Mouse (Mus musculus) MEL (cell line): ENCODE results near the gene Tnfrsf13b. TPM values are rescaled to one million over a fixed set of nuclear protein-coding genes. Genes with fewer than 3 reads are reported as not detected.

ENCODE experiments used
- DNase-seq: peaks from one replicate; pipeline ENCODE4 v3.0.0; 2011; ENCODE audit warnings: low read depth, low spot score
- H3K27ac ChIP-seq: 2 replicates; pipeline ENCODE4 v1.5.1; 2012; ENCODE audit warnings: low read depth, mild to moderate bottlenecking, control low read depth, low read length, moderate library complexity; ENCODE audit not compliant: control insufficient read depth
- H3K27me3 ChIP-seq, 2 experiments: fragments of 150-350 bp in 1 of 2; sonication (generic) in 1 of 2; 2 replicates each; pipeline ENCODE4 v1.6.1; 2012; ENCODE audit warnings: low read length in 2 of 2, mild to moderate bottlenecking in 2 of 2, improper control_type of control experiment in 1 of 2, moderate library complexity in 1 of 2; ENCODE audit not compliant: insufficient read depth in 2 of 2, control insufficient read depth in 1 of 2
- H3K36me3 ChIP-seq, 2 experiments: 2 replicates each; pipeline ENCODE4 v1.6.1; 2012 to 2014; ENCODE audit warnings: low read length in 2 of 2, improper control_type of control experiment in 1 of 2, inconsistent platforms in 1 of 2, mild to moderate bottlenecking in 1 of 2; ENCODE audit not compliant: insufficient read depth in 2 of 2, control insufficient read depth in 1 of 2
- H3K4me1 ChIP-seq, 2 experiments: fragments of 150-350 bp in 1 of 2; sonication (generic) in 1 of 2; 2 replicates each; pipeline ENCODE4 v1.6.1; 2012; ENCODE audit warnings: low read length in 2 of 2, improper control_type of control experiment in 1 of 2, mild to moderate bottlenecking in 1 of 2; ENCODE audit not compliant: insufficient read depth in 2 of 2, control insufficient read depth in 1 of 2
- H3K4me3 ChIP-seq, 2 experiments: fragments of 150-350 bp in 1 of 2; sonication (generic) in 1 of 2; 2 replicates each; pipeline ENCODE4 v1.5.1; 2012; ENCODE audit warnings: low read depth in 2 of 2, low read length in 2 of 2, mild to moderate bottlenecking in 2 of 2, moderate library complexity in 2 of 2, control low read depth in 1 of 2, improper control_type of control experiment in 1 of 2; ENCODE audit not compliant: control insufficient read depth in 1 of 2, insufficient read depth in 1 of 2
- H3K79me2 ChIP-seq: 2 replicates; pipeline ENCODE4 v1.6.1; 2012; ENCODE audit warnings: mild to moderate bottlenecking, low read length, moderate library complexity; ENCODE audit not compliant: control insufficient read depth, poor library complexity, insufficient read depth
- H3K9ac ChIP-seq: 2 replicates; pipeline ENCODE4 v1.6.1; 2012; ENCODE audit warnings: low read depth, mild to moderate bottlenecking, control low read depth, low read length, moderate library complexity; ENCODE audit not compliant: control insufficient read depth, poor library complexity, severe bottlenecking
- H3K9me3 ChIP-seq: fragments of 150-350 bp; sonication (generic); replicated peaks from 2 replicates; pipeline ENCODE4 v1.6.1; 2012; ENCODE audit warnings: mild to moderate bottlenecking, low read length, improper control_type of control experiment, moderate library complexity; ENCODE audit not compliant: insufficient read depth
- BHLHE40 ChIP-seq: IDR thresholded peaks from 2 replicates; pipeline ENCODE4 v1.6.1; 2012; ENCODE audit warnings: low read depth, mild to moderate bottlenecking, inconsistent platforms, low read length, improper control_type of control experiment, borderline replicate concordance
- CHD1 ChIP-seq: IDR thresholded peaks from 2 replicates; pipeline ENCODE4 v1.6.1; 2012; ENCODE audit warnings: low read depth, mild to moderate bottlenecking, inconsistent platforms, low read length, improper control_type of control experiment
- CHD2 ChIP-seq: IDR thresholded peaks from 2 replicates; pipeline ENCODE4 v1.6.1; 2011; ENCODE audit warnings: low read length, improper control_type of control experiment
- CTCF ChIP-seq, 3 experiments: IDR thresholded peaks in 2 of 3; conservative IDR thresholded peaks in 1 of 3; 2 replicates each; pipeline ENCODE4 v1.5.1; 2011 to 2012; ENCODE audit warnings: low read length in 3 of 3, low read depth in 2 of 3, mild to moderate bottlenecking in 2 of 3, improper control_type of control experiment in 1 of 3, inconsistent platforms in 1 of 3, mixed read lengths in 1 of 3, moderate library complexity in 1 of 3; ENCODE audit not compliant: control insufficient read depth in 1 of 3, insufficient read depth in 1 of 3, poor library complexity in 1 of 3, severe bottlenecking in 1 of 3
- ELF1 ChIP-seq: IDR thresholded peaks from 2 replicates; pipeline ENCODE4 v1.6.1; 2014; ENCODE audit warnings: low read depth, mild to moderate bottlenecking, inconsistent platforms, low read length, improper control_type of control experiment, moderate library complexity
- ETS1 ChIP-seq: IDR thresholded peaks from 2 replicates; pipeline ENCODE4 v1.6.1; 2012; ENCODE audit warnings: low read depth, mild to moderate bottlenecking, inconsistent platforms, low read length, improper control_type of control experiment, moderate library complexity
- GABPA ChIP-seq: IDR thresholded peaks from 2 replicates; pipeline ENCODE4 v1.6.1; 2012; ENCODE audit warnings: low read depth, mild to moderate bottlenecking, inconsistent platforms, low read length, improper control_type of control experiment, moderate library complexity
- GATA1 ChIP-seq: IDR thresholded peaks from 2 replicates; pipeline ENCODE4 v1.6.1; 2011; ENCODE audit warnings: low read depth, low read length, improper control_type of control experiment
- HCFC1 ChIP-seq: IDR thresholded peaks from 2 replicates; pipeline ENCODE4 v1.6.1; 2012; ENCODE audit warnings: low read depth, mild to moderate bottlenecking, inconsistent platforms, low read length, improper control_type of control experiment, moderate library complexity
- JUND ChIP-seq: IDR thresholded peaks from 2 replicates; pipeline ENCODE4 v1.6.1; 2011; ENCODE audit warnings: low read depth, mild to moderate bottlenecking, improper control_type of control experiment, low read length
- KAT2A ChIP-seq: conservative IDR thresholded peaks from 2 replicates; pipeline ENCODE4 v1.6.1; 2012; ENCODE audit warnings: low read depth, low read length, improper control_type of control experiment, inconsistent platforms
- MEF2A ChIP-seq: IDR thresholded peaks from 2 replicates; pipeline ENCODE4 v1.6.1; 2014; ENCODE audit warnings: low read depth, mild to moderate bottlenecking, inconsistent platforms, low read length, improper control_type of control experiment; ENCODE audit not compliant: poor library complexity, insufficient replicate concordance, severe bottlenecking; ENCODE audit errors: extremely low read depth
- MYC ChIP-seq: IDR thresholded peaks from 2 replicates; pipeline ENCODE4 v1.6.1; 2011; ENCODE audit warnings: low read depth, mild to moderate bottlenecking, low read length, improper control_type of control experiment, moderate library complexity
- POLR2A ChIP-seq, 2 experiments: IDR thresholded peaks; 2 replicates each; pipeline ENCODE4 v1.6.1; 2011 to 2012; ENCODE audit warnings: low read length in 2 of 2, mild to moderate bottlenecking in 2 of 2, control low read depth in 1 of 2, improper control_type of control experiment in 1 of 2, low read depth in 1 of 2, moderate library complexity in 1 of 2; ENCODE audit not compliant: control insufficient read depth in 1 of 2, insufficient read depth in 1 of 2, poor library complexity in 1 of 2
- RCOR1 ChIP-seq: IDR thresholded peaks from 2 replicates; pipeline ENCODE4 v1.6.1; 2012; ENCODE audit warnings: low read depth, mild to moderate bottlenecking, inconsistent platforms, low read length, improper control_type of control experiment
- SIN3A ChIP-seq: IDR thresholded peaks from 2 replicates; pipeline ENCODE4 v1.6.1; 2012; ENCODE audit warnings: low read length, improper control_type of control experiment, inconsistent platforms
- USF1 ChIP-seq: IDR thresholded peaks from 2 replicates; pipeline ENCODE4 v1.6.1; 2014; ENCODE audit warnings: low read depth, mild to moderate bottlenecking, inconsistent platforms, low read length, improper control_type of control experiment, moderate library complexity
- ZC3H11A ChIP-seq: IDR thresholded peaks from 2 replicates; pipeline ENCODE4 v1.6.1; 2012; ENCODE audit warnings: low read depth, mild to moderate bottlenecking, inconsistent platforms, low read length, improper control_type of control experiment
- ZKSCAN1 ChIP-seq: IDR thresholded peaks from 2 replicates; pipeline ENCODE4 v1.6.1; 2012; ENCODE audit warnings: low read depth, mild to moderate bottlenecking, inconsistent platforms, low read length, improper control_type of control experiment, moderate library complexity
- ZNF384 ChIP-seq: IDR thresholded peaks from 2 replicates; pipeline ENCODE4 v1.6.1; 2012; ENCODE audit warnings: low read depth, mild to moderate bottlenecking, inconsistent platforms, low read length, improper control_type of control experiment
- polyA plus RNA-seq, 2 experiments: library from polyadenylated mRNA; stranded (reverse) in 1 of 2; unstranded in 1 of 2; fragments of >175 nt in 1 of 2; fragments of >200 nt in 1 of 2; gene quantifications; 2 replicates each; pipeline versions ENCODE4 v1.2.1 to v1.2.4; 2012; ENCODE audit warnings: low replicate concordance in 2 of 2, low read depth in 1 of 2; ENCODE audit not compliant: insufficient read length in 2 of 2, insufficient read depth in 1 of 2, missing spikeins in 1 of 2
- total RNA-seq: library from RNA; depleted of rRNA; stranded (reverse); fragments of 300-350 nt; gene quantifications from 2 replicates; pipeline ENCODE4 v1.2.3, GENCODE M21; 2012

Tnfrsf13b gene
- total and polyA plus RNA-seq, 3 experiments, result 7.7 to 17.9 TPM; not detected in 1

DNA sequence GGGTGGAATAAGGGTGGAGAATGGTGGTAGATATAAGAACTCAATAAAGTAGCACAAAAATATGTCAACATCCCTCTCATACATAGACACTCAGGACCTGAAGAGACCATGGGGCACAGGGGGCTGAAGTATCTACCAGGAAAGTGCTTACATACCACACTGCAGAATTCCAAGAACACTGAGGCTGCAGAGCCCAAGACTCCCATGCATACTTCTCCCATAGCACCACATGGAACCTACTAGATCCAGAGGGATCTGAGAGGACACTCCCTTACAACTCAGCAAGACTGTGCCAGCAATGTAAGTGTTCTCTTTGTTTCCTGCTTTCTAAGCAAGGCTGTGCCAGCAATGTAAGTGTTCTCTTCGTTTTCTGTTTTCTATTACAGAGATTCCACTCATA lies 57.3 kb downstream of the Tnfrsf13b start:
- Histone ChIP-seq H3K79me2 (no peaks in the 10 kb centered on the region), H3K27ac (no peak overlapping the region), H3K9ac (no peak overlapping the region), H3K4me3 (no peak overlapping the region), H3K36me3 (peaks cover 0 to 4% of the 10 kb centered on the region in 2 experiments; a peak in 2 of 4 replicates), H3K27me3 (no peaks in the 10 kb centered on the region), H3K4me1 (peaks cover 2 to 5% of the 10 kb centered on the region in 2 experiments; a peak in 2 of 4 replicates), H3K9me3 (no peaks in the 10 kb centered on the region)
- TF ChIP-seq SIN3A, result no peak
- TF ChIP-seq RCOR1, result no peak
- no peak for TF ChIP-seq JUND
- TF ChIP-seq HCFC1, result no peak
- peak; percentile 13 for DNase-seq

DNA sequence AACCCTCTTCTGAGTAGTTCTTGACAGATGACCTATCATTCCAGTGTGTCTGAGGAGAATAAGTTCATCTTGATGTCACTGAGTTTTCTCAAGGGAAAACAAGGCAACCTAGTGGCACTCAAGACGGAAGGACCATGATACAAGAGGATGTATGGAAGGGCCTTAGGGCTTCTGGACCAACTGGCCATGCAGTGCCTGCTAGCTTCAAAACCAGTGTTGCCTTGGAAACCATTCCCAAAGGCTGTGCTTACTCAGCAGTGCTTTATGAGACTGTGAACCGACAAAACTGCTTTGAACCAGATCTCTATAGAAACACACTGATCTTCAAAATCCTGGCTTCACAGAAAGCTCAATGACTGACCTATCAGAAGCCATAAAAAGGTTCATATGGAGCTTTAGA lies 64.2 kb downstream of the Tnfrsf13b start:
- TF ChIP-seq BHLHE40 (no peak), CTCF (IDR thresholded peaks at IDR 0.05 in 2 of 3, conservative IDR thresholded peaks at IDR 0.05 in 1 of 3; ENCODE audit: control insufficient read depth in 1 of 3, insufficient read depth in 1 of 3, low read depth in 2 of 3, low read length in 3 of 3, poor library complexity in 1 of 3, severe bottlenecking in 1 of 3) (no peak), ZC3H11A (no peak), RCOR1 (no peak), HCFC1 (no peak), ZNF384 (no peak), USF1 (no peak), GABPA (no peak), POLR2A (IDR thresholded peaks at IDR 0.05; ENCODE audit: control insufficient read depth in 1 of 2, insufficient read depth in 1 of 2, low read depth in 1 of 2, low read length in 2 of 2, poor library complexity in 1 of 2) (no peak), ETS1 (no peak), CHD1 (no peak), GATA1 (no peak), MEF2A (no peak), ELF1 (no peak), KAT2A (no peak), ZKSCAN1 (no peak), CHD2 (no peak), MYC (no peak)
- no peak overlapping the region for H3K9ac ChIP-seq
- H3K27ac ChIP-seq, result no peak overlapping the region
- no peak overlapping the region for H3K4me3 ChIP-seq
- peaks cover 0 to 5% of the 10 kb centered on the region in 2 experiments; a peak in 1 of 4 replicates for H3K36me3 ChIP-seq
- no peak for DNase-seq
- no peaks in the 10 kb centered on the region for H3K79me2 ChIP-seq
- peaks cover 1 to 7% of the 10 kb centered on the region in 2 experiments; a peak in 1 of 4 replicates for H3K27me3 ChIP-seq
- H3K9me3 ChIP-seq, result no peaks in the 10 kb centered on the region
- H3K4me1 ChIP-seq, result peaks cover 0 to 6% of the 10 kb centered on the region in 2 experiments; a peak in 1 of 4 replicates
